Mouse (Mus musculus) retina, postnatal 1 day (tissue): ENCODE measurements around the gene Taf15.
A peak's percentile ranks its signal among the peaks of the same experiment; 100 is the strongest.

Source experiments
- DNase-seq: peaks from one replicate; pipeline ENCODE4 v3.0.0-alpha.2; 2012

Gene Taf15

GRCm38 (mm10) chr11:83457912-83458601 is 14.8 kb upstream of the Taf15 start:
- DNase-seq, result peak; percentile 58

GRCm38 (mm10) chr11:83461462-83462027 is 11.3 kb upstream of the Taf15 start:
- no peak for DNase-seq

- DNase-seq, result peak; percentile 68
Measured at GRCm38 (mm10) chr11:83462711-83463244, 10.1 kb upstream of the Taf15 start, which contains the start of gene Mmp28. Gene Mmp28, minus strand, starts transcription at chr11:83463071.

- no peak for DNase-seq
Measured at GRCm38 (mm10) chr11:83465976-83466375, 6.9 kb upstream of the Taf15 start.

- no peak for DNase-seq
Measured at GRCm38 (mm10) chr11:83467120-83467652, 5.7 kb upstream of the Taf15 start.

- no peak for DNase-seq
Measured at GRCm38 (mm10) chr11:83468765-83469164, 4.1 kb upstream of the Taf15 start.

DNA sequence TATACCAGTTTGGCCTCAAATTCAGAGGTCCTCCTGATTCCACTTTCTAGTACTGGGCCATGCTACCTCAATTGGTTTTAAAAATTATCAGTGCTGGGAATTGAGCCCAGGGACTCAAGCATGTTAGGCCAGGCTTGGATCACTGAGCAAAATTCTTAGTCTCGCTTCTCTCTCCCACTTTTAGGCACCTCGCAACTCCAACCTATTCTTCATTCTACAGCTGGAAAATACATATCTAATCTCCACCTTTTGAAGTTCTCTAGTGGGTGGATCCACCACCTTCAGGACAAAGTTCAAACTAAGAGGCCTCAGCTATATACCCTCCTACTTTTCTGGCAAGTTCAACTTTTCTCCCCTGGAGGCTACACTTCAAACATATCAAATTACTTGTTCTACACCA is 1.1 kb upstream of the Taf15 start:
- no peak for DNase-seq

DNA sequence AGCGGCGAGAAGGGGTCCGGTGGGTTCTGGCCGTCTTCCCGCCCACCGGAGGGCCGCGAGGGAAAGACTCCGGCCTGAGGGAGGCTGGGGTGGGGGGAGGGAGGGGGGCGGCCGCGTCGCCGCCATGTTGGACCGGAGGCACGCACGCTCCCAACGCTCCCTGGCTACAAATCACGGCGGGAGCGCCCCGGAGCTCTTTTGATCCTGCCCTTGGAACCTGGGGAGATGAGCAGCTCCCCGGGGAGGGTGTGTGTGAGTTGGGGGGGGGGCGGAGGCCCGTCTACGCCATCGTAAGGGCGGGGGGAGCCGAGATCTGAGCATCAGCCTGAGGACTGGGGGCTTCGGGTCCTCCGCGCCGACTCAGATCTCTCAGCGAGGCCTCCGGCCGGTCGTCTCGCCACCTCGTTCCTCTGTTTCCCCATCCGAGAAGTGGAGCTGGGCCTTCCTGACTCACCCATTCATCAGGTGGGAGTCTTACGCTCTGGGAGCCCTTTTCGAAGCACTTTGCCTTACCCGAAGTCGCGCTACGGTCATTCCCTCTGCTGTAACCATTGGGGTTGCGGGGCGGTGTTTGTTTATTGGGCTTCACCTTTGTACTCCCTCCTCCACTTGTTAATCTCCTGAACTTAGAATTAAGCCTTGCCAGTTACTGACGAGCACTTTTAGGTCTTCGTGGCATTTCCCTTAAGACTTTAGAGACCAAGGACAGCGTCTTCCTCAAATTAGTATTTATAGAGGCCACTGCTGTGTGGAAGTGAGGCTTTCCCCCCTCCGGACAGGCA is 540 bp downstream of the Taf15 start:
- no peak for DNase-seq

GRCm38 (mm10) chr11:83491488-83491887 is 18.6 kb downstream of the Taf15 start:
- no peak for DNase-seq

DNA sequence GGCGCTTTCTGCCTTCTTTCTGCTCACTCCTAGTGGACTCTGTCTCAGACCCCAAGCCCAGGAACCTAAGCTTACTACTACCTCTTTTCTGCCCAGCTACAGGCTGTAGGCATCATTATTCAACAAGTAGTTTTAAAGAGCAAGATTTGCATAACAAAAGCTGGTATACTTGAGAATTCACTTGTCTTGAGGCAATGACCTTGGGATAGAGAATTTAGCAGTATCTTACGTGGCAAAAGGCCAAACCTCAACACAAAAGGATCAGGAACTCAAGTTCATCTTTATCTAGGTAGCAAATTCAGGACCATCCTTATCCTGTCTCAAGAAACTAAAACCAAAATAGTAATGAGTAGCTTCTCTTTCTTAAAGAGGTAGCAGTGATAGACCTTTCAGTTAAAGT is 22.7 kb downstream of the Taf15 start:
- DNase-seq, result no peak

- DNase-seq, result no peak
Measured at GRCm38 (mm10) chr11:83504308-83504707, 31.4 kb downstream of the Taf15 start.

DNA sequence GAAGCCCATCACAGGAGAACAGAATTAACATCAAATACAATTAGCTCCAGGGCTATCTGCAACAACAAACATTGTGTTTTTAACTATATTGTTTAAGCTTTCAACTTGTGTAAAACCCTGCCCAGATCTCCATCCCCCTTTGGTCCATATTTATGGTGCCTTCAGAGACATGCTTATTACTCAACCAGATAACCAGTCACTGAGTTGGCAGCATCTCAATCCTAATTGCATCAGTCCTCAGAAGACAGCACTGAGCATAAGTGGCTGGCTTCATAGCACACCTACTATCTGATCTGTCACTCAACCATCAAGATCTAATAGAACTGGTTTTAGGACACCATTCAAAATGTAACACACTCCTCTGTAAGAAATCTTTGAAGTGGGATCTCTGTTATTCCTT is 36.6 kb downstream of the Taf15 start:
- DNase-seq, result no peak

DNA sequence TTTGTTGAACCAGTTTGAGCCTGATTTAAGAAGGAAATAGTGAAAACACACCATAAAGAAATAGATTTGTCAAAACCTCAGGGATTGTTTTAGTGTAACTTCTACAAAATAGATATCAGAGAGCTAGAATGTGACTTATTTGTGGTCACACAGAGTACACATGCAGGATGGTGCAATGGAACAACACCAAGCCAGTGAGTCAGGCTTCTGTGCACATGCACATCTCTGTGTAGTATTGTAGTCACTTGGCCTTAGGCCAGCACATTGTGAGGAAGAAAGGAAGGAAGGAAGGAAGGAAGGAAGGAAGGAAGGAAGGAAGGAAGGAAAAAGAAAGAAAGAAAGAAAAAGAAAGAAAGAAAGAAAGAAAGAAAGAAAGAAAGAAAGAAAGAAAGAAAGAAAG is 44.3 kb downstream of the Taf15 start:
- DNase-seq, result no peak

DNA sequence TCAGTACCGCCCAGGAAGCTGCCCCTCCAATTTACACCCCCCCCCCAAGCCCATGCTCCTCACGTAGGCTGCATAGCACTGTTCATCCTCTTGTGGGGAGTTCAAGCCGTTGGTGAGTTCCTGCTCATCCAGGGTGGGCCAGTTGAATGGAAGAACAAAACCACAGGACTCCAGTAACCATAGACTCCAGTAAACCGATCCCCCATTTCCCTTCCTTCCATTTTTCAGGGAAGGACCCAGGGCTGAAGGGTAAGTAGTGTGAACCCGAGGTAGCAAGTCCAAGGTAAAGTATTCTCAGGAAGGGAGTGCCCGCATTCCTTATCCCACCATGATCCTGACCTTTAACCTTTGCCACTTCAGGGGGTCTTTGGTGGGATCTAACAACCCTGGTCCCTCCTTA is 45.5 kb downstream of the Taf15 start:
- DNase-seq, result no peak

DNA sequence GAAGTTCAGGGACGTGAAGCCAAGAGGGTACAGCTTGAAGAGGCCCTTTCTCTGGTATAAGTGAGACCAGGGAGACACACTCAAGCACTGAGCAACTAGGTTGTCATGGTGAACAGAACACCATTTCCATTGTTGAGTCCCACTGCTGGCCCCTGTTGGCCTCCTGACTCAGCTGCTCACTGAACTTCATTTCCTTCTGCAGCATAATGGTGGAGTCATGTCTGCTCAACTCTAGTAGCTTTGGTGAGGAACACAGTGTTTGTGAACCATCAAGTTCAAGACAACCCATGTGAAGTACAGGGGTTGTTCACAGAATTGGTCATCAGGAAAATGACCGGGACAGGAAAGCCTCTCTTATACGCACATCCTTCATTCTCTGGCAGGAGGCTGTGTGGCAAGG is 49.2 kb downstream of the Taf15 start, which contains the start of gene Heatr9:
TSS of gene Heatr9 (minus strand) at position 101 of the 400 bp plus-strand sequence.
- no peak for DNase-seq

DNA sequence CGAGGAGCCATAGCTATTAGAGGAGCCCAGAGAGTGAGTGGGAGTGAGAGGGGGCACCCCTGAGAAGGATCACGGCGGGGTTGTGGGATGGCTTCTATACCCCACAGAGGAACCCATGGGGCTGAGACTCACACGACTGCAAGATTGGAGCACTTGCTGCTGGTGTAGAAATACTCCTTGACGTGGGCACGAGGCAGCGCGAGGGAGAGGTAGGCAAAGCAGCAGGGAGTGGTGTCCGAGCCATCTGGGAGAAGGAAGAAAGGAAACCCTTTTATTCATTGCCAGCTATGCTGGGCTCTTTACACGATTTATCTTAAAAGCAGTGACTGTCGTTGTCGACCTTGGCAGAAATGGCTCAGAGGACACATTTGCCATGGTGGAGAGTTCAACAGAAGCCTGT is 56.1 kb downstream of the Taf15 start:
- DNase-seq, result no peak

DNA sequence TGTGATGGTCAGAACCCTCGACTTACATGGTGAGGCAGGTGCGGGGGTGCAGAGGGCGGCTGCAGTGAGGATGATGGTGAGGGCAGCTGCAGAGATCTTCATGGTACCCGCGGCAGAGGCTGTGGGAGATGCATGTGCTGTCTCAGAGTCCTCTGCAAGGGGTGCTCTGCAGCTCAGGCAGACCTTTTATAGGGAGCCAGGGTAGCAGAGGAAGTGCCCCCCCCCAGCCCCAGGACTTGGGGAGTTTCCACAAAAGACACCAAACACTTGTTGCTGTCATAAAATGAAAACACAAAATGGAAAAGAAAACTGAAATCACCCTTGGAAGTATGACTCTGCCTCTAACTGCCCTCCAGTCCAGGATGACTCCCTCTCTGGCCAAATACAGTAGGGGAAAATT is 57.5 kb downstream of the Taf15 start, which contains the start of gene Ccl5:
TSS of gene Ccl5 (minus strand) at position 159 of the 400 bp plus-strand sequence.
- DNase-seq, result no peak

GRCm38 (mm10) chr11:83533192-83533591 is 60.3 kb downstream of the Taf15 start:
- DNase-seq, result no peak

DNA sequence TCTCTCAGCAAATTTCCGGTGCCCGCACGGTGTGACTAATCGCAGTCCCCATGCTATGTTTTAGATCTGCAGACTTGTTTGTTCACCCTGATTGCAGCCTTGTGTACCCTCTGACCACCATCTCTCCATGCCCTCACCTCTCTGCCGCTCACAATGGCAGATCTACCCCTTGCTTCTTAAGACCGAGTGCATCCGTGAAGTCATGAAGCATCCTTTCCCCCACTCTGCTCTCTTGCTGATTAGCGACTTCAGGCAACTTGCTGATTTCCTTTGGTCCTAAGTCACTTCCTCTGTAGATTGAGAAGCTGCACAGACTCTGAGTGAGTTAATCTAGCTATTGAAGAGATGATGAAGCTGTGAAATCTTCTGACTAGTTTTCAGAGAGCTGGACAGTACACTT is 61.3 kb downstream of the Taf15 start:
- no peak for DNase-seq

GRCm38 (mm10) chr11:83534609-83535423 is 61.9 kb downstream of the Taf15 start:
- no peak for DNase-seq

DNA sequence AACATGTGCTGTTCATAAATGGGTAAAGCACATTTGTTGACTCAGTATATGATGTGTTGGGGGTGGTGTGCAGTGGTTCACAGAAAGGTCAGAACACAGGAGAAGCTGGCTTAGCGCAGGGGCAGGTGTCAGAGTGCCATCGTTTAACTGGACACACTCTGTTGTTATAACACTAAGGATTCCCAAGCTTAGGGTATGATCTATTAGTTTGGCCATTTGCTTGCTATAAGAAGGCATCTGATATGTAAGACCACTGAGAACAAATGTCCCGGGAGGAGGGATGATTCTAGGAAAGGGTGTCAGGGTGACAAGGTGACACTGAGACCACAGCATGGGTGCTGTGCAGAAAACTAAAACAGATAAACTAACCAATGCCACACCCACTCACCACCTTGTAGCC is 63.9 kb downstream of the Taf15 start:
- DNase-seq, result no peak

DNA sequence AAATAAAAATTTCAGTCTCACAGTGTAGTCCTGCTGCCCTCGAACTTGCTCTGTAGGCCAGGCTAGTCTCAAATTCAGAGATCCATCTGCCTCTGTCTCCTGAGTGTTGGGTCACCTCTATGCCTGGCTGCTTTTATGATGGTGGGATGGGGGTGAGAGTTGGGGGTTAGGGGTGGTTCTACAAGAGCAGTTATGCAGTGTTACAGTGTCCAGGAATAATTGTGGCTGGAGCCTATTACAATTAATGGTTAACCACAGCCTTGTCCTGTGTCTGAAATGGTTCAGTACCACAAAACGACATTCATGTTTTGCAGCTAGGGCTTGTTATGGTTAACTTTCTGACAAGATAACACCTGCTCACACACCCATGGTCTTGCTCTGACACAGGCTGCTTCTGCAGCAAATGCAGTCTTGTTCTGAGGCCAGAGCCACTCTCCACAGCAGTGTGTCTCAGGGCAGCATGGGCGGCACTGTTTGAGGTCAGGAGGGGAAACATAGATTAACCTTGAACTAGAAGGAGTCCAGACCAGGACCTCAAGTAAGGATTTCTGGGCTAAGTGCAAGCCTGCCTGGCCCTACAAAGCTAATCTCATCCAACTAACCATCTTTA is 65.9 kb downstream of the Taf15 start:
- no peak for DNase-seq
